Mouse (Mus musculus) ES-Bruce4 (cell line): Measurements from ENCODE around the gene Tarbp1. TPM values are rescaled to one million over a fixed set of nuclear protein-coding genes. Genes with fewer than 3 reads are reported as not detected.

Experiments used
- H3K27ac ChIP-seq: 2 replicates; pipeline ENCODE4 v1.5.1; 2012; ENCODE audit warnings: low read length, inconsistent platforms; ENCODE audit not compliant: insufficient read depth
- H3K27me3 ChIP-seq: 2 replicates; pipeline ENCODE4 v1.6.1; 2012; ENCODE audit warnings: mild to moderate bottlenecking, low read length, inconsistent platforms; ENCODE audit not compliant: control insufficient read depth, poor library complexity, insufficient read depth, severe bottlenecking
- H3K36me3 ChIP-seq: 2 replicates; pipeline ENCODE4 v1.6.1; 2012; ENCODE audit warnings: inconsistent platforms, mild to moderate bottlenecking, low read length, moderate library complexity; ENCODE audit not compliant: control insufficient read depth, poor library complexity, insufficient read depth, severe bottlenecking
- H3K4me1 ChIP-seq: one replicate; pipeline ENCODE4 v1.8.1; 2011; ENCODE audit warnings: low read length; ENCODE audit not compliant: control insufficient read depth, insufficient read depth
- H3K4me3 ChIP-seq: 2 replicates; pipeline ENCODE4 v1.5.1; 2011; ENCODE audit warnings: low read depth, mild to moderate bottlenecking, low read length
- H3K9ac ChIP-seq: 2 replicates; pipeline ENCODE4 v1.6.1; 2012; ENCODE audit warnings: low read depth, mild to moderate bottlenecking, inconsistent platforms; ENCODE audit not compliant: poor library complexity, severe bottlenecking
- H3K9me3 ChIP-seq: replicated peaks from 2 replicates; pipeline ENCODE4 v1.6.1; 2012; ENCODE audit warnings: mild to moderate bottlenecking, low read length, inconsistent platforms; ENCODE audit not compliant: control insufficient read depth, poor library complexity, insufficient read depth, severe bottlenecking
- CTCF ChIP-seq: IDR thresholded peaks from one replicate; pipeline ENCODE4 v1.8.1; 2011; ENCODE audit warnings: low read depth, low read length
- EP300 ChIP-seq: IDR thresholded peaks from 2 replicates; pipeline ENCODE4 v1.6.1; 2011; ENCODE audit warnings: low read depth, low read length; ENCODE audit not compliant: insufficient read depth
- POLR2A ChIP-seq: IDR thresholded peaks from one replicate; pipeline ENCODE4 v1.8.1; 2011; ENCODE audit warnings: low read length; ENCODE audit not compliant: insufficient read depth
- polyA plus RNA-seq: library from polyadenylated mRNA; stranded (reverse); fragments of >200 nt; gene quantifications from 2 replicates; pipeline ENCODE4 v1.2.4, GENCODE M21; 2011; ENCODE audit warnings: low read depth; ENCODE audit not compliant: missing spikeins, insufficient read depth, insufficient read length

Tarbp1 gene
- polyA plus RNA-seq, 1 experiment: 13.8 TPM

DNA sequence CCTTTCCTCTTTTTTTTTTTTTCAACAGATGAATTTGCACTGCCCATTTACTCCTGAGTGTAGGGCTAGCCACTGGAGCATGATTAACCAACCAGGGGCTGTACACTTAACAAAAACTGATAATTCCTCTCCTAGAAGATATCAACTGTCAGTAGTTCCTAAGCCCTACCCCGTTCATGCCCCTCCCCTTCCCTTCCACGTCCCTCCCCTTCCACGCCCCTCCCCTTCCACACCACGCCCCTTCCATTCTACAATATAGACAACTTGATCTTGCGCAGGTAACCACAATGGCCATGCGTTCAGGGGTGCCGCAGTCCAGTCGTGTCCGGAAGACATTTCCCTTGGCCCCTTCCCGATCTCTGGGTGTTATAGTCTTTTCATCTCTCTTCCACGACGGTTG, 20.6 kb upstream of the Tarbp1 start:
- Histone ChIP-seq H3K36me3 (no peaks in the 10 kb centered on the region), H3K4me1 (no peaks in the 10 kb centered on the region), H3K27me3 (no peaks in the 10 kb centered on the region), H3K9me3 (no peaks in the 10 kb centered on the region), H3K9ac (no peak overlapping the region), H3K27ac (no peak overlapping the region), H3K4me3 (no peak overlapping the region)
- TF ChIP-seq EP300: no peak
- no peak for TF ChIP-seq POLR2A
- no peak for TF ChIP-seq CTCF

DNA sequence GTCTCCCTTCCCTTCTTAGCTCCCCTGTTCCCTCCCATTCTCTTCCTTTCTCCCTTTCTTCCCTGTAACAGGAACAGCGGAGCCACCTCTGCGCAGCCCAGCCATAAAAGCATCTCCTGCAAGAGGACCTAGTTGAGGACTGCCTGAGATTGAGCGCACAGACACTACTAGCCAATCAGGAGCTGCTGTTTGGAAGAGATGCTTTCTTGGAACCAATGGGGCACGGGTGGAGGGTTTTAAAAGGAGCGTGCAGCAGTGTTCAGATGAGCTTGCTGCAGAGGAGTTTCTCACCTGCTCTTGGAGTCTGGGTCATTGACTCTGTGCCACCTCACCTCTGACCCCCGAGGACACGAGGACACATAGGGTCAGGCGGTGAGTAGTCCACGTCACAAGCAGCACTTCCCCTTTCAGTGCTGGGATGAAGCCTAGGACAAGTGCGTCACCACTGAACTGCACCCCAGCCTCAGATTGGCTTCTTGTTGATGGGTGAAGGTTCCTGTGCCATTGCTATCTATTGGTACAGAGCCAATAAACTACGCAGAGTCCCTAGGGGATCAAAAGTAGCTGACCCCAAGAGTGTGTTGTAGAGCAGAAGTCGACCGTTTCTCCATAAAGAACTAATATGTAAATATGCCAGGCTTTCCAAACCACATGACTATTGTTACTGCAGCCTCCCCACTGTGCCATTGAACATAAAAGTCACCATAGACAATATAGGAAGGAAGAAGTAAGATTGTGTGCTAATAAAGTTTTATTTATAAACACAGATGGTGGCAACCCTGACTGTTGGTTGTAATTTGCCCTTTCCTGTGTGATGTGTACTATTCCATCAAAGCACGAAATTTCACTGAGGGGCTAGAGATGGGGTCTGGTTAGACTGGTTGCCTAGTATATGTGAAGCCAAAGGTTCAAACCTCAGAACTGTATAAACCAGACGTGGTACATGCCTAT, 19.6 kb upstream of the Tarbp1 start:
- Histone ChIP-seq H3K9me3 (no peaks in the 10 kb centered on the region), H3K27me3 (no peaks in the 10 kb centered on the region), H3K4me3 (no peak overlapping the region), H3K4me1 (no peaks in the 10 kb centered on the region), H3K9ac (no peak overlapping the region), H3K27ac (no peak overlapping the region), H3K36me3 (no peaks in the 10 kb centered on the region)
- TF ChIP-seq EP300 (no peak), CTCF (no peak), POLR2A (no peak)

DNA sequence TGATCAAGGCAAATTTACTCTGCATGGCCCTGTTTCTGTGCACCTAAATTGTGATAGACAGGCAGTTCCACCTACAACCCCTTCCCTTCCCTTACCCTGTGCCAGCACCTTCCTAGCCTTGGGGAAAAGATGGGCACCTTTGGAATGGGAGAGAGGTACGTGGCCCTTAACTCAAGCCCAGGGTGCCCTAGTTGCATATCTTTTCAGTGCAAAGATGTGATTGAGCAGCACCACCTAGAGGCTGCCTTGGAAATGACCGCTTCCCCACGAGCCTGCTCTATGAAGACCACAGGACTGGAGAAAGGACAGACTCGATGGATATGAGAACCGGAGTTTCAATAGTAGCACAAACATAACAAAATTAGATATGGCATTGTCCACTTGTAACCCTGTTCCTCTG, 8.1 kb upstream of the Tarbp1 start:
- H3K36me3 ChIP-seq: no peaks in the 10 kb centered on the region
- H3K9ac ChIP-seq: no peak overlapping the region
- H3K4me1 ChIP-seq: no peaks in the 10 kb centered on the region
- no peaks in the 10 kb centered on the region for H3K27me3 ChIP-seq
- no peak for TF ChIP-seq POLR2A
- peak; percentile 86 for TF ChIP-seq CTCF
- H3K27ac ChIP-seq: no peak overlapping the region
- no peaks in the 10 kb centered on the region; the same call in 1 of the 2 replicates for H3K9me3 ChIP-seq
- H3K4me3 ChIP-seq: no peak overlapping the region

DNA sequence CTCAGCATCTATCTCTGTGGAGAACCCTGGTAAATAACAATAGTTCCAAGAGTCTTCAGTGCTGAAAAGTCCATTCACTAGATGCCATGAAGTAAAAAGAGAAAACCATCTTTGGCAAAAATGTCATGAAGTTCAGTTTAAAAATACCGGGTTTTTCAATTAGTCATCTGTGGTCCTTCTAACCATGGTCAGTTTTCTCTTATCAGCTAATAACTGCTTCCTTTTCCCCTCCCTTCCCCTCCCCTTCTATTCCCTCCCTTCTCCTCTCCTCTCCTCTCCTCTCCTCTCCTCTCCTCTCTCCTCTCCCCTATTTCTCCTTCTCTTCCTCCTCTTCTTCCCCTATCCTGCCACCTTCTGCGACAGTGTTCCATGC, 7.5 kb upstream of the Tarbp1 start:
- H3K36me3 ChIP-seq: no peaks in the 10 kb centered on the region
- no peaks in the 10 kb centered on the region for H3K4me1 ChIP-seq
- no peaks in the 10 kb centered on the region; the same call in 1 of the 2 replicates for H3K9me3 ChIP-seq
- TF ChIP-seq EP300 (no peak), CTCF (no peak), POLR2A (no peak)
- no peaks in the 10 kb centered on the region for H3K27me3 ChIP-seq
- no peak overlapping the region for H3K4me3 ChIP-seq
- H3K9ac ChIP-seq: no peak overlapping the region
- H3K27ac ChIP-seq: no peak overlapping the region

DNA sequence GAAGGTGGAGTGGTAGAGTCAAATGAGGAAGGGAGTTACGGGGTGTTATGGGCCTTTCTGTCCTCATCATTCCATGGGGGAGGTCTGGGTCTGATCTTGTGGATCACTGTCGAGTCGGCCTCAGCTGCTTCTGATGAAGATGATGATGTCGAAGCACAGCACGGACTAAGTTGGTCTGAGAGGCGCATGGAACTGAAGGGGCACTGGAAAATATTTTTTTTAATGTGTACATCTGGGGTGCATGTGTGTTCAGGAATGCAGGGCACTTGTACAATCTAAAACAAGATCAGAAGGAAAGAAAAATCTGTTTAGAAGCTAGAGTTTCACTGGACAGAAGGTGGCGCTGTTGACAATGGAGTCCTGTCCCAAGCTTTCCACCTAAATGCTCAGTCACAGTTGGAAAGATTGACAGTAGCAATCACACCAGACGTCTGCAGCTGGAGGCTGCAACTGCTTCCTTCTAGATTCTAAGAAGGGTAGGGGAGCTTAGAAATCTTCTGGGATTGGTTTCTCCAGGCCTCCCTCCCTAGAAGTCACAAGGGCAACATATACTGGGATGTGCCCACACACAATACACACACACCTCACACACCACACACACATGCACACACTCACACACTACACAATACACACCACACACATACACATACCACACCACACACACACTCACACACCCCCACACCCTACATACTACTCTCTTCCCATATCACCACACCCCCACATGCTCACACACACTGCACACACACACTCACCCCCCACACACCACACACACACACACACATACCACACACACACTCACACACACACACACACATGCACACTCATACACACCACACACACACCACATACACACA, 6.9 kb upstream of the Tarbp1 start:
- H3K9me3 ChIP-seq: no peaks in the 10 kb centered on the region; the same call in 1 of the 2 replicates
- no peaks in the 10 kb centered on the region for H3K36me3 ChIP-seq
- TF ChIP-seq EP300 (no peak), POLR2A (no peak), CTCF (no peak)
- no peak overlapping the region for H3K4me3 ChIP-seq
- no peak overlapping the region for H3K9ac ChIP-seq
- H3K4me1 ChIP-seq: no peaks in the 10 kb centered on the region
- H3K27me3 ChIP-seq: no peaks in the 10 kb centered on the region
- no peak overlapping the region for H3K27ac ChIP-seq

DNA sequence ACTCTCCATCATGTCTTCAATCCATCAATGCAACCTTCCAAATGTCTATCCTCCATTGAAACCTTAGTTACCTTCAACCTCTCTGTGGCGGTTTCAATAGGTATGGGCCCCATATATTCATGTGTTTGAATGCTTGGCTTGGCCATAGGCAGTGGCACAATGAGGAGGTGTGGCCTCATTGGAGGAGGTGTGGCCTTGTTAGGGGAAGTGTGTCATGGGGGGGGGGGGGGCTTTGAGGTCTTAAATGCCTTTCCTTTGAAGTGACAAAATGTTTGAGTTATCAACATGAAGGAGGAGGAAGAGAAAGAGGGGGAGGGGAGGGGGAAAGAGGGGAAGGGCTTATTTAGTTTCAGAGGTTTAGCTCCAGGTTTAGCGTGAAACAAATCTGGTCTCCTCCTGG, 5.5 kb upstream of the Tarbp1 start:
- Histone ChIP-seq H3K27me3 (no peaks in the 10 kb centered on the region), H3K36me3 (no peaks in the 10 kb centered on the region), H3K27ac (no peak overlapping the region), H3K9me3 (no peaks in the 10 kb centered on the region), H3K9ac (no peak overlapping the region), H3K4me1 (no peaks in the 10 kb centered on the region), H3K4me3 (no peak overlapping the region)
- TF ChIP-seq EP300 (no peak), CTCF (no peak), POLR2A (no peak)
